Mouse (Mus musculus) heart, adult 8-10 months (tissue): ENCODE measurements at regions not wholly inside any gene's neighbourhood (a gene's known extent, or its start where the extent isn't known, plus 50 kb on each side); places are given as distances from the start of the nearest gene placed in this dataset.
"Not testable (repeated sequence)": the region's sequence is repeated elsewhere in the genome, so short reads cannot be mapped to it uniquely, and the experiment has no call there.

Experiments
- DNase-seq: peaks from one replicate; pipeline ENCODE4 v3.0.0; 2022; ENCODE audit warnings: low spot score

DNA sequence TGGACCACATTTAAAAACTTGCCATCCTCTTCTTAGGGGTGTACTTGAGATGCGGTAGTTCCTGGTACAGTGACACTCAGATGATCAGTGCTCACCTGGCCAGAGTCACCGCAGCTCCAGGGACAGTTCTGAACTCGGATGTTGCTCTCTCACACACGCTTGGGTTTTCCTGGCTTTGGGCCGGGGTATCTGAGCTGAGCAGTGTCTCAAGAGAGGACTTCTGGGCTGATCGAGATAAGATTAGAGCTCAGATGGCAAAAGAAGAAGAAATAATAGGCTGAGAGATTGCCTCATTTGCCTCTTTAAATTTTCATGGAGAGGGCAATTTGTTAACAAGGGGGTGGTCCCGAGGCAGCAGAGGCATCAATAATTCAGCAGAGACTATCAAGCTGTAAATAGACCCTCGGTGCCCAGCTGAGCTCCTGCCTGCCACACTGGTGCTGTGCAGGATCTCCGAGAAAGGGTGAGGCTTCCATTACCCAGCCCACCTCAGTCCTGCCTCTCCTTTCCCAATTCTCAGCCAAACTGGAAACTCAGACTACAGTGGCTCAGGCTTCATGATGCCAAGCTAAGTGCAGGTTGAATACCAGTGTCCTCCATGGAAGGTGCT lies 133.7 kb downstream of the Tsen15 start:
- DNase-seq = no peak

GRCm38 (mm10) chr1:152241026-152241425 lies 145.5 kb downstream of the Tsen15 start:
- no peak for DNase-seq

GRCm38 (mm10) chr1:152239376-152239775 lies 147.1 kb downstream of the Tsen15 start:
- DNase-seq = no peak

DNA sequence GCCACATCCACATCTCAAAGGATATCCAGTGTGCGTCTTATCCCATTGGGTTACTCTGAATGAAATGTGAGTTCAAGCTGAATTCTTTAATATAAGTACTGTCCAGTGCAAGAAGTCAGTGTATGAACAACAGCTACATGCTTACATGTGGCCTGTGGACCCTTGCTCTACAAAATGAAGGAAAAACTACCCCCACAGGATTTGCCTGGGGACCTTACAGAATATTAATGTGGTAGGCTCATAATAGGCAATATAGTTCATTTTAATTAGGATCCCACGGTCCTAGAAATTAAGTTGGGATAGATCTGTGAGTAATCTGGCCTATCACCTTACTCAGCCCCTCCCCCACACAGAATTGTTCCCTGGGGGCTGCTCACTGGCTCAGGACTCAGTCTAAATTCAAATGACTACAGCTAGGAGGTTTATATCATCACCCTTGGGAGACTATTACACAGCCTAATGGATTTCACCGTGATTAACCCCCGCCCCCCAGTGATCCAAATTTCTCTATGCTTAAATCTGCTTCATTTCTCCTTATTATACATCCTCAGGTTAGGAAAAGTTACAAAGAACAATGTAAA lies 145.4 kb upstream of the 1700025G04Rik start:
- DNase-seq = no peak

GRCm38 (mm10) chr1:152234716-152235115 lies 144.8 kb upstream of the 1700025G04Rik start:
- DNase-seq = no peak

- no peak for DNase-seq
Measured at GRCm38 (mm10) chr1:152231717-152232202, 141.8 kb upstream of the 1700025G04Rik start.

- DNase-seq = no peak
Measured at GRCm38 (mm10) chr1:152229709-152230108, 139.8 kb upstream of the 1700025G04Rik start.

DNA sequence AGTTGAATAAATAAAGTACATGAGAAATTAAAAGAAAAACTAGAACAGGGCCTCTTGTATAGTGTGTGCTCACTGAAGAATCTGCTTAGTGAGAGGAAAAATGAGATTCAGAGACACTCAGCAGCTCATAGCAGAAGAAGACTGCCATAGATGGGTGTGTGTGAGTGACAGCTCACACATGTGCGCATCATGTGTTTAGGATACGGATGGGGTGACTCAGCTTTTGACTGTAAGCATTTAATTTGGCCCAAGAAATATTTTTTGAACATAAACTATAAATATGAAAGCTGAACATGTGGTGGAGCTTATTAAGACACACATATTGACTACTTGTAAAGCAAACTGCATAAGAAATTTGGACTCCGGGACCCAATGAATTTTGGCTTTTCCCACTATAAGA lies 136.1 kb upstream of the 1700025G04Rik start:
- no peak for DNase-seq

GRCm38 (mm10) chr1:152223666-152224065 lies 133.7 kb upstream of the 1700025G04Rik start:
- DNase-seq = peak; percentile 69

GRCm38 (mm10) chr1:152220804-152221565 lies 131.1 kb upstream of the 1700025G04Rik start:
- DNase-seq = no peak

- not testable (repeated sequence) for DNase-seq
Measured at GRCm38 (mm10) chr1:152219752-152220151, 129.8 kb upstream of the 1700025G04Rik start.

GRCm38 (mm10) chr1:152217404-152217803 lies 127.5 kb upstream of the 1700025G04Rik start:
- peak; percentile 37 for DNase-seq

DNA sequence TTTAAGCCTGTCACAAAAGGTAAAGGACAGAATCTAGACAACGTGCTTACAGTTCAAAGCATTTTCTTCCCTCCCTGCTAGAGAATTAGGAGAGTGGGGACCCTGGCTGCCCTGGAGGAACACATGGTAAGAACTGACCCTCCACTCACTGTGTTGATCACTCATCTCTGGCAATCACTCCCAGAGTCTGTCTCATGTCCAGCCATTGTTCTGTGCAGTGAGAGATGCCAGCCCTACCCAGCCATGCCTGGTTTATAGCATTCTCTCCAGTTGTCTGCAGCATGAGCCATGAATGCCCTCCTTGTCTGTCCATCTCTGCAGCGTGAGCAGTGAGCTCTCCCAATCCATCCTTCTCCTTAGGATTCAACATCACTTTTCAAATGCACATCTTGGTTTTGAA lies 124.5 kb upstream of the 1700025G04Rik start:
- no peak for DNase-seq

DNA sequence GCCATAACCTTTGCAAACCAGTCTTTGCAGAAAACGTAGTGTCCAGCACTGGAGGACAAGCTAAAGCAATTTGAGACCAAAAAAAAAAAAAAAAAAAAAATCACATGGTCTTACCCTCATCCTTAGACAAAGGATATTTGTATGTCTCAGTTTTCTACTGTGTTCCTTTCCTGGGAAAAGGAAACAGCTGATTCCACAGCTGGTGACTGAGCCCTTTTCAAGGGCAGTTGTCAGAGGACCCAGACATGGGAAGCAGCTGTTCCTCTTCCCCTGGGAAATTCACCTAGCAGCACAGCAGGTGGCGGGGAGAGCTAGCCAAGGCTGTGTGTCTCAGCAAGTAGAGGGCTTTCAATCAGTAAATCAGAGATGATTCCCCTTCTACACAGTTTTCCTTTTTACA lies 113.3 kb upstream of the 1700025G04Rik start:
- peak; percentile 11 for DNase-seq

DNA sequence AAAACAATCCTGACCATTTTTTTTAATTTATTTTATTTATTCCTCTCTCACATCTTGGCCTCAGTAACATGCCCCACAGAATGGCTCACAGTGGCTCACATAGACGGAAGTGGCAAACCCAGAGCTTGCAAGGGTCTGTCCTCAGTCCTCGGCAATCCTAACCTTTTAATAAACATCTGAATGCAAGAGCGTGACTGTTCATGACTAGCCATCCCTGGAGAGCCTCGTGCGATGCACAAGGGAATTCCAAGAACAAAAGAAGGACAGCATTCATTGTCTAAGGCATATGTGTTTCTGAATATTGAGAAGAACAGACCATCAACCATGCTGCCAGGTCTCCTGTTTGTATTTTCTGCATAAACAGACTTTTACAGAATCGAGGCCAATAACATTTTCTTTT lies 98.8 kb upstream of the 1700025G04Rik start:
- DNase-seq = no peak

DNA sequence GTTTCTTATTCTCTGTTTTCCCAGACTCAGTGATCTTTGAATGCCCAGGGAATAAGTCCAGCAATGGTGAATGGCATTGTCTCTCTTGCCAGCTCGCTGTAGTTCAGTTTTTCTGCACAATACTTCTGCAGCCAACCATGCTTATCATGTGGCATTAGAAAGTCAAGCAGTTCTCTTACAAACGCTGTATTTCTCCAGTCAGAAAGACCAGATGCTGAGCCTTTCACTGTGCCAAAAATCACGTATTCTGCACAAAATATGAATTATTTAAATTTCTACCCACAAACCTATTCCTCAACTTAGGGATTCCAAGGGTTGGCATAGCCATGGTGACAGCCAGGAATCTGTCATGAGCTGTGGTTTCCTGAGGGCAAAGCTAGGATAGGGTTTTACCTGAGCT lies 95.0 kb upstream of the 1700025G04Rik start:
- DNase-seq = no peak

DNA sequence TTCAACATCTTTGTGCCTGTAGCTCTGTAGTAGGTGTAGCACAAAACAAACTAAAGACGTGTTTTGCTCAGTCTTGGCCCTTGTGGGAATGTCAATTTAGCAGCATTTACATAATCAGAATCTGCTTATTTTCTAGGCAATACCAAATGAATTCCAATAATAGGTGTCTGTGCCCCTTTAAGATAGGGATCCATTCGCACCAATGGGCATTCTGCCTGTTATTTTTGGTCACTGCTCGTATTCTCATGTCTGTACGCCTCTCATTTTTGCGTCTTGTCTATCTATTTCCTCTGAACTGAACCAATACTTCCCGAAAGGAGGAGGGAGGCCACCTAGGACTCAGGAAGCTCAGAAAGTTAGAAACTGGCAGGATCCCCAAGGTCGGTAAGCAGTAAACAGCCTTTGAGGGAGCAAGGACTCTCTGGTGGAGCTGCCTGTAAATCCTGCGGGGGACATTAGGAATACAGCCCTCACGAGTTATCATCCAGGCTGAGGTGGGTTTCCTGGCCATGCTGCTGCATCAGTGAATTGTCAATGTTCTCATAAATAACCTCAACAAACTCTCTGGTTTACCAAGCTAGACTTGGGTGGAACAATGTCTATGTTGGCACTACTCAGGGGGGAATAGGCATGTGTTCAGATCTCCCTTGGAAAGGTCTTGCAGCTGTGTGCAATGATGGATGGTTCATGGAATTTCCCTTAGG lies 86.5 kb upstream of the 1700025G04Rik start:
- no peak for DNase-seq

- no peak for DNase-seq
Measured at GRCm38 (mm10) chr1:152175691-152176090, 85.8 kb upstream of the 1700025G04Rik start.

GRCm38 (mm10) chr1:152174464-152174863 lies 84.5 kb upstream of the 1700025G04Rik start:
- no peak for DNase-seq

GRCm38 (mm10) chr1:152171034-152171790 lies 81.3 kb upstream of the 1700025G04Rik start:
- DNase-seq = peak; percentile 24

DNA sequence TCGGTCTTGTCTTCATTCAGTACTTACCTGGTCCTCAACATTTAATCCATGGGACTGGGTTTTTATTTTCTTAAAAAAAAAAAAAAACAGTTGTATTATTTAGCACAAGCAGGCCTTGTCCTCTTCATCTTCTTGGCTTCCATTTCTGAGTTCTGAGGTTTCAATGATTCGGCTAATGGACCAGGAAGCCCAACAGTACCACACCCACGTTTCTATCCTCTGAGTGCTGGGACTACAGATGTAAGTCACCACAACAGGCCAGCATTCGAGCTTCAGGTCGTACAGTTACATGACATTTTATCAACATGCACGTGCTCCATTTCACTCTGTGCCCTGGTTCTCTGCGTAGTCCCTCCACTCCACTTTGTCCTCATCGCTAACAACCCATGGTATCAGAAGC lies 80.7 kb upstream of the 1700025G04Rik start:
- no peak for DNase-seq
